Mouse (Mus musculus) stomach, embryonic 16.5 days (tissue): ENCODE data around the gene Vmn2r75. TPM values are rescaled to one million over a fixed set of nuclear protein-coding genes. Genes with fewer than 3 reads are reported as not detected.
"Not testable (repeated sequence)": the region's sequence is repeated elsewhere in the genome, so short reads cannot be mapped to it uniquely, and the experiment has no call there.

Experiments used
- ATAC-seq: fragments of 200-750 bp; cut with Nextera tagmentation; 2 replicates; pipeline ENCODE4 v1.8.0; 2017; ENCODE audit warnings: moderate number of reproducible peaks, moderate TSS enrichment; ENCODE audit not compliant: insufficient read depth, low FRiP score
- H3K27ac ChIP-seq: fragments of 300-500 bp; sonication (generic); 2 replicates; pipeline ENCODE4 v1.5.1; 2014; ENCODE audit warnings: low read length
- H3K27me3 ChIP-seq: fragments of 300-500 bp; sonication (generic); 2 replicates; pipeline ENCODE4 v1.6.1; 2014; ENCODE audit warnings: low read length, control low read depth, mixed read lengths; ENCODE audit not compliant: control insufficient read depth, insufficient read depth
- H3K36me3 ChIP-seq: fragments of 300-500 bp; sonication (generic); 2 replicates; pipeline ENCODE4 v1.6.1; 2014; ENCODE audit warnings: low read length; ENCODE audit not compliant: control insufficient read depth, insufficient read depth
- H3K4me1 ChIP-seq: fragments of 300-500 bp; sonication (generic); 2 replicates; pipeline ENCODE4 v1.6.1; 2014; ENCODE audit warnings: low read length, control low read depth, mixed read lengths; ENCODE audit not compliant: control insufficient read depth, insufficient read depth
- H3K4me2 ChIP-seq: fragments of 300-500 bp; sonication (generic); 2 replicates; pipeline ENCODE4 v1.6.1; 2014; ENCODE audit warnings: low read depth, low read length, mixed read lengths
- H3K4me3 ChIP-seq: fragments of 300-500 bp; sonication (generic); replicated peaks from 2 replicates; pipeline ENCODE4 v1.5.1; 2014; ENCODE audit warnings: mild to moderate bottlenecking, low read length
- H3K9ac ChIP-seq: fragments of 300-500 bp; sonication (generic); 2 replicates; pipeline ENCODE4 v1.6.1; 2014; ENCODE audit warnings: low read length
- H3K9me3 ChIP-seq: fragments of 300-500 bp; sonication (generic); replicated peaks from 2 replicates; pipeline ENCODE4 v1.6.1; 2016; ENCODE audit warnings: low read length, control low read depth; ENCODE audit not compliant: control insufficient read depth
- WGBS: fragments of 180-500 bp; shearing (Covaris S2); extraction: QIAGEN DNeasy Blood & Tissue Kit; methylation state at CpG from one replicate; pipeline ENCODE4 v1.1.7; 2014; 5-methylcytosine and 5-hydroxymethylcytosine counted together
- polyA plus RNA-seq: library from polyadenylated mRNA; unstranded; fragments of >200 nt; fragmentation: Nextera tagmentation; extraction: Ambion mirVana; gene quantifications from 2 replicates; pipeline ENCODE4 v1.2.1, GENCODE M21; 2015

The Vmn2r75 gene
- polyA plus RNA-seq, result not detected in 2 replicates

DNA sequence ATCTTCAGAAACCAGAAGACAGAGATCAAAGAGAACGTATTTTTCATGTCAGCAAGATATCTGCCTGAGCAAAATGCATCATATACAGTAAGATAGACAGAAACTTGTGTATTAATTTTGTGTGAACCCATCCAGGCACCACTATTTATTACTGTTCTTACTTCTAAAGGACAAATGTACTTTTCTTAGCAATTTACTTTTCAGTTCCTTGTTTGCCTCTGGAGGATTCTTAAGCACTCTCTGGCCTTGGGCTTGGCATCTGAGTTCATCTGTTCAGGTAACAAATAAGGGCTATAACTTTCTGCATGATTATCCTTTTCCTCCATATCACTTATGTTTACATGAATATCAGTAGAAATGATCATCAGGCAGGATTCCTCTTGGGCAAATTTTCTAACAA, at the start of gene Vmn2r75:
Vmn2r75 (minus strand) TSS at position 101 of the 400 bp plus-strand sequence.
- H3K27me3 ChIP-seq, ATAC-seq, H3K36me3 ChIP-seq, H3K4me1 ChIP-seq, H3K4me3 ChIP-seq, H3K27ac ChIP-seq, H3K9me3 ChIP-seq, H3K9ac ChIP-seq, H3K4me2 ChIP-seq: not testable (repeated sequence)
- WGBS, result 56% methylated on average over 1 of the region's 1 CpGs

GRCm38 (mm10) chr7:86211345-86211744, 39.8 kb upstream of the Vmn2r75 start:
- Histone ChIP-seq H3K9me3 (no peaks in the 10 kb centered on the region), H3K9ac (no peak overlapping the region), H3K4me2 (no peak overlapping the region), H3K27ac (no peak overlapping the region), H3K27me3 (no peaks in the 10 kb centered on the region), H3K4me1 (no peaks in the 10 kb centered on the region), H3K36me3 (no peaks in the 10 kb centered on the region), H3K4me3 (no peak overlapping the region)
- ATAC-seq, result no peak

Other genes with a start within 250 kb of the Vmn2r75 start
- not detected in 2 replicates for gene Vmn2r74, start 210.1 kb downstream of the Vmn2r75 start, polyA plus RNA-seq
- not detected in 2 replicates for gene Vmn2r76, start 74.5 kb upstream of the Vmn2r75 start, polyA plus RNA-seq
- gene Olfr310, start 105.4 kb upstream of the Vmn2r75 start, polyA plus RNA-seq, result not detected in 2 replicates
- gene Olfr309, start 141.9 kb upstream of the Vmn2r75 start, polyA plus RNA-seq, result not detected in 2 replicates
- gene Olfr308, start 153.9 kb upstream of the Vmn2r75 start, polyA plus RNA-seq, result not detected in 2 replicates
- not detected in 2 replicates for gene Olfr307, start 165.8 kb upstream of the Vmn2r75 start, polyA plus RNA-seq
- not detected in 2 replicates for gene Olfr305, start 195.2 kb upstream of the Vmn2r75 start, polyA plus RNA-seq
- gene Olfr304, start 214.9 kb upstream of the Vmn2r75 start, polyA plus RNA-seq, result not detected in 2 replicates
- not detected in 2 replicates for gene Olfr303, start 226.0 kb upstream of the Vmn2r75 start, polyA plus RNA-seq
- gene Olfr301, start 232.1 kb upstream of the Vmn2r75 start, polyA plus RNA-seq, result not detected in 2 replicates